Mouse (Mus musculus): Measurements from ENCODE around the gene 2310007B03Rik. TPM values are rescaled to one million over a fixed set of nuclear protein-coding genes. Genes with fewer than 3 reads are reported as not detected.

Gene 2310007B03Rik
- not detected in 2 replicates for polyA plus RNA-seq (2012)

DNA sequence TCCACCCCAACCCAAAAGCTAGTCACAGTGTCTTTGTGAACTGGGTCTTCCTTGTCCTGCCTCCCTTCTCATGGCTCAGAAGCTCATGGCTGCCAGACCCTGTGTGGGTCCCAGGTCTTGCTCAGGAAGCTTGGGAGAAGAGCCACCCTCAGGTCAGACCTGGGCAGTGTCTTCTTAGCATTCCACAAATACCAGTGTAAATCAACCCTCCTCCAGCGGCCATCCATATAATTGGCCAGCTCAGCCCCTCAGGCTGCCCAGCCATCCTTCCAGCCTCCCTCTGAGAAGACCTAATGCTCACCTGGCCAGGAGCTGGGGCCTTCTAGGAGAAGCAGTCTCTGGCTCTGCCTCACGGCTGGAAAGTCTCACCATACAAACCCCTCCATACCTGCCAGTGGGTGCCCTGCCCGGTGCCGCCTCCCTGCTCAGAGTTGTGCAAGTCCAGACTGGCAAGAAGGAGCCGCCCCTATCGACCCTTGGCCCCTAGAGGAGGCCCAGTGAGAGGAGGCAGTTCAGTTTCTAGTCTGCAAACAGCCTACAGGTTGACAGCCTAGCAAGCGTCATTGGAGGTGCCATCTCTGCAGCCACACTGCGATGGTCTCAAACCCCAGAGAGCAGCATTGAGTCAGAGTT is at the start of gene 2310007B03Rik:
Gene 2310007B03Rik (minus strand): TSS at position 448 of the 633 bp plus-strand sequence.
- TF ChIP-seq GATA1 (IDR thresholded peaks at IDR 0.05; ENCODE audit: low read length), result no peak

DNA sequence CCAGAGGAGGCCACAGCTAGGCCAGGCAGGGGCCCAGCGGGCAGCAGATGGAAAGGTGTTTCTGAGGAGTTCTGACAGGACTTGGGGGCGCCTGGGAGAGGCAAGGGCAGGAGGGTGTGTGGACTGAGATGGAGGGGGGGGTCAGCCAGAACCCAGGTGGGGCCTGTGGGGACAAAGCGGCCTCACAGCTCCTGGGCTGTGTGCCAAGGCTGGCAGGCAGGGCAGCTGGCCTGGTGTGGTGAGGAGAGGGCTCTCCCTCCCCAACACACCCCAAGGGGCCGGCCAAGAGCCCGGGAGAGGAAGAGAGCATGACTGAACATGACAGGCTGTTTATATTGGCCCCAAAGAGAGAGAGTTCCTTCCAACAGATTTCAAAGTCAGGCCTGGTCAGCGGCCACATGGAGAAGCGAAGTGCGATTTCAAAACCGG is 49.5 kb upstream of the 2310007B03Rik start:
- TF ChIP-seq GATA1 (IDR thresholded peaks at IDR 0.05; ENCODE audit: low read length), result no peak

DNA sequence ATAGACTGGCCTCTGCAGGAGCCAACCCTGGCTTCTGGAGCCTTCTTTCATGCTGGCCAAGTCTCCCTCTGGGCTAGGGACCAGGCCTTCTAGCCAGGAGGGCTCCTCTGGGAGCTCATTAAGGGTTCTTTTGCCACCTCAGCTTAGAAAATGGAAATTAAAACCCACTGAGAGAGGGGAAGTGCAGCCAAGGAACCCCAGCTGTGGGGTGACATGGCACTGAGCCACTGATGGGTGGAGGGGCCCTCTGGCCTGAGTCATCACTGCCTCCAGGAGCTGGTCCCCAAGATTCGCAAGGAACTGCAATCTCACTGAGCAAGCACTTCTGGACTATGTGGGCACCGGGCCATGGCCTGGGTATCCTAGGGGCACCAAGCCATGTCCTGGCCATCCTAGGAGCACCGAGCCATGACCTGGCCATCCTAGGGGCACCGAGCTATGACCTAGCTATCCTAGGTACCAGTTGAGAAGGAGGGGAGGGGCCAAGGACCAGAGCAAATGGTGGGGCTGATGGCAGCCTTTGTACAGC is 46.9 kb upstream of the 2310007B03Rik start:
- no peak for TF ChIP-seq GATA1 (IDR thresholded peaks at IDR 0.05; ENCODE audit: low read length)

DNA sequence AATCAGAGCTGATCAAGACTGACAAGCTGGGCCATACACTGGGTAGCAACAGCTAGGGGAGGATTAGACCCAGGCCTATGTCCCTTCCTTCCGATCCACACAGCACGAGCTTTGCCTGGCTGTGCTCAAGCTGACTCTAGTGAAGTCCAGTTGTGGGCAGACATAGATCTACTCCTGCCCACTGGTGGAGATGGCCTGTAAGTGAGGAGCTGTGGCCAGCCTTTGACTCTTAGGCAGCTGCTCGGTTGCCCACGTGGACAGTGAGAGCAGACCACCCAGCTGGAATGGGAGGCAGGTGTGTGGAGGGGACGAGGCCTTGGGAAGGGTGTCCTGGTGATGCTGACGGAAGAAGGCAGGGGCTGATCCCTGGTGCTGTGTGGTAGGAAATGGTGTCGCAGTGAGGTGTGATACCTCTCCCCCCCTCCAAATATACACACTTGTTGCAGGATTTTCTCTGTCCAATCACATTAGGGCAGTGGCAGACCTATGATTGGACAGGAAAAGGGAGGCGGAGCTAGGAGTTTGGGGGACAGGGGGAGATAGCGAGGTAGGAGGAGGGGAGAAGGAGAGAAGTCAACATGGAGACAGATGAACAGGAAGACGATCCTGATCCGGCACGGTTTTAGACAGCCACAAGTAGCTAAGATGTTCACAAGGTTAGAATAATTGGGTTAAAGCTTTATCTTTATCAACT is 45.7 kb upstream of the 2310007B03Rik start:
- TF ChIP-seq GATA1 (IDR thresholded peaks at IDR 0.05; ENCODE audit: low read length), result no peak

DNA sequence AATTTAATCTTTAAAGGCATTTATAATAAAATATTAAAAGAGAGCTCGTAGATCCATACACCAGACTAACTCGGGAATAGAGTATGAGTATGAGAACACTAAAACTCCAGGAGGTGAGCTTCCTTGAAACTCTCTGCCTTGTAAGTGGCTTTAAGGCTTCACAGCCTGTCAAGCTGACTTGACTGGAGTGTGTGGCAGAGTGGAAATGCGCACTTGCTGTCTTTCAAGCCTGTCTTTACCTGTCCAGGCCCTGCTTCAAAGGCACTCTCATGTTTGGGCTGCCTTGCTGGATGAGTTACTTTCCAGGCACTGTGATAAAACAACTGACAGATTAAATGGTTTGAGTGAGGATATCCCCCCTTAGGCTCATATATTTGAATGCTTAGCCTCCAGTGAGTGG is 37.2 kb upstream of the 2310007B03Rik start:
- TF ChIP-seq GATA1 (IDR thresholded peaks at IDR 0.05; ENCODE audit: low read length), result no peak

DNA sequence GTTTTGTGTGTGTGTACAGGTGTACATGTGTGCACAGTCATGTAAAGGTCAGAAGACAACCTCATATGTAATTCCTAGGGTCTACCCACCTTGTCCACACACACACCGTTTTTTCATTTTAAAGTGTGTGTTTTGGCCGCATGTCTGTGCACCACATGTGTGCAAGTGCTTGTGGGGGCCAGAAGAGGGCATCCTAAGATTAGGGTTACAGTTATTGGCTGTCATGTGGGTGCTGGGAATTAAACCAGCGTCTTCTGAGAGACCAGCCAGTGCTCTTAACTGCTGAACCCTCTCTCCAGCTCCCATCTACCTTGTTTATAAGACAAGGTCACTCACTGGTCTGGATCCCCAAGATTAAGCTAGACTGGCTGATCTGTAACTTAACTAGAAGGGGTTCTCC is 34.2 kb upstream of the 2310007B03Rik start:
- TF ChIP-seq GATA1 (IDR thresholded peaks at IDR 0.05; ENCODE audit: low read length), result no peak

DNA sequence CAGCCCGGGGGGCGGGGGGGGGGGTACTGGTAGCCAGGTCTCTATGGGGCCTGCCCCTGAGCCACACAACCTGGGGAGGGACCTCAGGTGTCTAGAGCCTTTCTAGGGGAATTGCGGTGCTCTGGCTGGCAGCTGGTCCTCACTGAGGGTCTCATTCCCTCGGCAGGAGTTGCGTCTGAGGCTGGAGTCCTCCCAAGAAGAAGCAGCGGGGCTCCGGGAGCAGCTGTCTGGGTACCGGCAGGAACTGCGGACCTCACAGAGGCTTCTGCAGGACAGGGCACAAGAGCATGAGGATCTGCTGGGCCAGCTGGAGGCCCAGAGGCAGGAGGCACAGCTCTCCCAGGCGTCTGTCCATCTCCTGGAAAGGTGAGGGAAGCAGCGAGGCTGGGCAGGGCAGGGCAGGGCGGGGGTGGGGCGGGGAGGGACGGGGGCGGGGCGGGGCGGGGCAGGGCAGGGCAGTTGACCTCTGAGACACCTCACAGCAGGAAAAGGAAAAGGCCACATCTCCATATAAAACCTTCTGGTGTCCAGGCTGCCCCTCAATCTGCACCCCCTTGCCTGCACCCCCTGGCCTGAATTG is 30.1 kb upstream of the 2310007B03Rik start:
- no peak for TF ChIP-seq GATA1 (IDR thresholded peaks at IDR 0.05; ENCODE audit: low read length)

DNA sequence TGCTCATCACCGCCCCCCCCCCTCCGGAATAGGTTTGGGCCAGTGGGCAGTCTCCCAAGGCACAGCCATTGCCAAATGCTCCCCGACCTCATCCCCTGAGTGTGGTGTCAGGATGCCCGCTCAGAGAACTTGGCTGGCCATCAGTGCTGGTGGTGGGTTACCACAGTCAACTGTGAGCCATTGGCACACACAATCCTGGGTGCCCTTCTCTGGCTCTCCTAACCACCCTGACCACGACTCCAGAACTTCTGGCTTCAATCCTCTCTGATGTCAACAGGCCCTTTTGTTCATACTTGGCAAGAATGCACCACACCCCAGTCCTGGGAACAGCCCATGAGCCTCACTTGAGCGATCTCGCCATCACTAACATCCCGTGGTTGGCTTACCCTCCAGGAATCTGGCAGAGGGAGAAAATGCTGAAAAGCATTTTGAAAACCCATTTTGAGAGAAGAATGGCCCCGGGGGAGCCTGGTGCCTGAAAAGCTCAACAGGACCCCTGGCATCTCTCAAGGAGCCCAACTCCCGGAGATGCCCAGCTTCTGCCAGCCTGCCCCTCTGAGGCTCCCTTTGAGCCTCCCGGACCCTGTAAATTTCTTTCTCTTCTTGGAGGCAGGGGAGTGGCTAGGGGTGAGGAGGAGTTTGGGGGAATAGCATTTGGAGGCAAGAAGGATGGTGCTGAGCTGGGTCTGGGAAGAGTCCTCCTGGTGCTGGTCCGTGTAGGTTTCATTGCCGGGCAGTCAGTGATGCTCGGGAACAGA is 23.5 kb upstream of the 2310007B03Rik start:
- no peak for TF ChIP-seq GATA1 (IDR thresholded peaks at IDR 0.05; ENCODE audit: low read length)

DNA sequence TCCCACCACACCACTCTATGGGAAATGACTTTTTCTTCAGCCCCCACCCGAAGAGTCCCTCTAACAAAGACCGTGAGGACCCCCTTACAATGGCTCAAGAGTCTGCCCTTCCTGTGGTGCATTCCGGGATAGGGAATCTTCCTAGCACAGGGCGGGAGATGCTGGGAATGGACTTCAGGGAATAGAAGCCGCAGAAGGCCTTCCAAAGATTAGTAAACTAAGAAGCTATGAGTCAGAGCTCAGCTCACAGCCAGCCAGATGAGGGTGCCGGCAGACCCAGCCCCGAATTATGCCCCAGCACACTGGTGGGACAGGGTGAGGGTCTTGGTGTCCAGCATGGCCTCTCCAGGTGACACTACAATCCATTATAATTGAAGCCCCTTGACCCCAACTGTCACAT is 21.5 kb upstream of the 2310007B03Rik start:
- no peak for TF ChIP-seq GATA1 (IDR thresholded peaks at IDR 0.05; ENCODE audit: low read length)

DNA sequence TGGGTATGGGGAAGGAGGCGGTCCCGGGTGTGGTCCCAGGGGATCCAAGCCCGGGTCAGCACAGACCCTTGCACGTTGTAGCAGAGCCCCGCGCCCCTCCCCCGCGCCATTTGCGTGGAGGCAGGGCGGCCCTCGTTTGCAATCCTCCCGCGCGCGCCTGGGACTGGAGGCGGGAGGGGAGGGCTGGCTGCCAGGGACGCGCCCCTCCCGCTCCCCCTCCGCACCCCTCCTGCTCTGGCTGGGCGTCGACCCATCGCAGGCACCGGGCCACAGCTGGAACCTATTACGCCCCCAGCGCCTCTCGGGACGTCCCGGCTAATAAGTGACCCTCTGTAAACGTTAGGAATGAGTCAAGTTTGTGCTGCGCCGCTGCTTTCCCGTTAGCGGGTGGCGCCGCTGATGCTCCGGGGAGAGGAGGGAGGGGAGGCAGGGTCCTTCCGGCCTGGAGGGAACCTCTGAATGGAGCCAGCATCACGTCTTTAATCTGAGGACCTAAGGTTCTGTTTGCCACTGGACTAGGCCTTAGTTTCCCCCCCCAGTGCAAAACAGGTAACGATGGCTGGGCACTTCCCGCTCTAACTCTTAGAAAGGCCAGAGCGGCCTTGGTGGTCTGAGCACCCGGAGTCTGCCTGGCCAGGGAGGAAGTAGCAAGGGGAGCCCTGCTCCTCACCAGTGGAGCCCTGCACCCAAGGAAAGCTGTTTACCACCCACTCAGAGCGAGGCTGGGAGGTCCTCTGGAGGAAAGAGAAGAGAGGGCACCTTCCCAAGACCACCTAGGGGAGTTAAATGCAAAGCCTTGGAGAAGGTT is 16.0 kb upstream of the 2310007B03Rik start:
- no peak for TF ChIP-seq GATA1 (IDR thresholded peaks at IDR 0.05; ENCODE audit: low read length)

DNA sequence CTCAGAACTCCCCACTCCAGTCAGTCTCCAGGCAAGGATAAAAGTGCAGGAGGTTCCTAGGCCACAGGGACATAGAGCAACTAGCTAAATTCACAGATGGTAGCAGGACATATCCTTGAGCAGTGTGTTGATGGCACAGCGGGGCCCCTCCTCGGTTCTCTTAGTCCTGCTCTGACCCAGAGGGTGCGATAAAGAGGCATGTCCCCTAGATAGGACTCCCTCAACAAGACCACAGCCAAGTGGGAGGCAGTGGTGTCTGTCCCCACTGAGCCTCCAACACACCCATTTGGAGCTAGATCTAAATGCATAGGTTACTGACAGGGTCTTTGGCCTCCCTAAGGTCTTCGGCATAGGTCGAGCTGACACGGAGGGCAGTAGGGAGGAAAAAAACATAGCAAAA is 15.1 kb upstream of the 2310007B03Rik start:
- no peak for TF ChIP-seq GATA1 (IDR thresholded peaks at IDR 0.05; ENCODE audit: low read length)

DNA sequence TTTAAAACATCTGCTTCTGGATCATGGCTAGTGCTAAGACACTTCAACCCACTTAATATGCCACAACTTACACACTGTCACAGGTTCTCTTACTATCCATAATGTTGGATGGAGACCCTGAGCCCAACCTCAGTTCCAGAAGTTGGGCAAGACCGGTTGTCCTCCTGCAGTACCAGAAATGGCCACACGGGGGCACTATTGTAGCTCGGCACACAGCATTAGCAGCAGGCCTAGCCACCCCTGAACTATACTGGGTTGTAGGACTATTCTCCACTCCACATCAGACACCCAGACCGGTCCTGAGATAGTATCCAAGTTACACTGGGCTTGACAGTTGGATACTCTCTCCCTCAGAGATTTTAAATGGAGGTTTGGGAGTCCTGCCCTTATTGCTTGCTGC is 13.7 kb upstream of the 2310007B03Rik start:
- TF ChIP-seq GATA1 (IDR thresholded peaks at IDR 0.05; ENCODE audit: low read length), result no peak

DNA sequence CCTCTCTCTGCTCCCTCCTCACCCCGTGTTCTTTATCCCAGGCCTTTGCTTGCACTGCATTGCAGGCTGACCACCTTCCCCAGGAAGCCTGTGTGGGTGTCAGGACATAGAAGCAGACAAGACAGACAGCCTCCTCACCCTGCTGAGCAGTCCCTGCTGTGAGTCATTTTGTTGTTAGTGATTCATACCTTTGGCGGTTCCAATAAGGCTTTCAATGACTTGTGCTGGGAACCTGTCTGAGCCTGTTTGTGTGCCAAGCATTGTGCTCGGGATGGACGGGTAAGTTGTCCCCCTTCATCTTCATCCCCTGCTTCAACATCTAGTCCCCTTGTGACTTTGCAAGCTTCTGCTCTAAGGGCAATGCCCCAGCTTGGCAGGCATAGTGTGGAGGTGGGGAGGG is 12.9 kb upstream of the 2310007B03Rik start:
- TF ChIP-seq GATA1 (IDR thresholded peaks at IDR 0.05; ENCODE audit: low read length), result no peak

DNA sequence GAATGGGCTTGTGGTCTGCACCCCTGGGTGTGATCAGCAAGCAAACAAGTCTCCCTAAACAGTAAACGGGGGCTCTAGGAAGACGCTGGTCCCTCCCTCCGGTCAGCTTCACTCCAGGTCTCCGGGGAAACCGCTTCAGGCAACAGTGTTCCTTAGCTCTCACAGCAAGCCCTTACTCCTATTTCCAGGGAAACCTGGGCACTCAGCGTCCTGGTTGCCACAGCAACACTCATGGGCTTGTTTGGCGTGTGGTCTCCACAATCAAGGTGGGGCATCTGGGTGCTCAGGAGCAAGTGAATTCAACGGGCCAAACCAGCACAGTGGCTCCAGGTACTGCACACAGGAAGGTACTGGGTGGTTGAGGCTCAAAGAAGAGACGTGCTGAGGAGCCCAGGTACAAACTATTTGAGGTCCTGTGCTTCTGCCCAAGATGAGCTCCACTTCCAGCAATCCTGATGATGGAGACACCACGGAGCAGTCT is 7.6 kb upstream of the 2310007B03Rik start, which contains the start of gene Crocc2:
Gene Crocc2 (plus strand): TSS at position 431 of the 481 bp plus-strand sequence.
- TF ChIP-seq GATA1 (IDR thresholded peaks at IDR 0.05; ENCODE audit: low read length), result no peak
